Mouse (Mus musculus): ENCODE measurements around the gene Pdlim5. TPM values are rescaled to one million over a fixed set of nuclear protein-coding genes. Genes with fewer than 3 reads are reported as not detected.

Gene Pdlim5
- polyA plus RNA-seq, 1 experiment from 2014 or later: 51.4 TPM

DNA sequence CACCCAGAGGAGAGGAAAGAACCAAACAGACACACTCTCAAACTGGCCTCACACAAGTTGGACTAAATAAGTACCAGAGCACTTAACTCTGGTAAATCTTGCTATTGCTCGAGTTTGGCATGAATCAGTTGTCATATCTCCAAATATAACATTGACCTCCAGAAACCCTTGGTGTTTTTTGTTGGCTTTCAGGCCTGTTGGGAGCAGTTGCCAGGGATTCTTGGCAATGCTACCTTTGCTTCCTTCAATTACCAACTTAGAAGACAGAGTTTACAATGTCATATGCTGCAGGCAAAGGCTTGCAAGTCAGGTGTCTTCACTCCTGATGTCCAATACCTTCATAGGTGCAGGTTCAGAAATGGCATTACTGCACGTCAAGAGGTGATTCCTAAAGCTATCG, 26.0 kb upstream of the Pdlim5 start:
- no peak for ATAC-seq (ENCODE audit: low FRiP score, low TSS enrichment)
- WGBS: 93% methylated on average over 3 of the region's 3 CpGs

DNA sequence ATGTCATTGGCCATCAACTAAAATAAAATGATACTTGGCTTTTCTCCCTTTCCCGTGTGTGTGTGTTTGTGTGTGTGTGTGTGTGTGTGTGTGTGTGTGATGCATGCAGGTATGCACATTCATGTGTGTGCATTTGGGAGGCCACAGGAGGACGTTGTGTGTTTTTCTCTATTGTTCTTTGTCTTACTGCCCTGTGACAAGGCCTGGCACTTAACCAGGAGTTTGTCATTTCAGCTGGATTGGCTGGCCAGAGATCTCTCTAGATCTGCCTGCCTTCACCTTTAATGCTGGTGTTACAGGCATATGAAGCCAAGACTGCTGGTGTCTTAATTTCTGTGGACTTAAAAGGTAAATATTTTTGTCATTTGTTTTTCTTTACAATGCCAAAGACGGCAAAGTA, 22.5 kb upstream of the Pdlim5 start:
- Histone ChIP-seq H3K4me3 (ENCODE audit: low read length) (no peak overlapping the region), H3K27me3 (ENCODE audit: control insufficient read depth, insufficient read depth, low read length) (no peaks in the 10 kb centered on the region), H3K4me2 (replicated peaks; ENCODE audit: low read depth, low read length) (no peak overlapping the region), H3K9ac (ENCODE audit: low read depth, low read length) (no peak overlapping the region), H3K27ac (ENCODE audit: low read depth, low read length) (no peak overlapping the region), H3K4me1 (ENCODE audit: control insufficient read depth, insufficient read depth, low read length) (no peaks in the 10 kb centered on the region; the same call in 1 of the 2 replicates), H3K36me3 (ENCODE audit: control insufficient read depth, insufficient read depth, low read length) (no peaks in the 10 kb centered on the region), H3K9me3 (ENCODE audit: control insufficient read depth, low read length) (no peaks in the 10 kb centered on the region)
- 65% methylated on average over 3 of the region's 3 CpGs for WGBS
- ATAC-seq (ENCODE audit: low FRiP score, low TSS enrichment): no peak

More for the DNA sequence above, 26.0 kb upstream of the Pdlim5 start:
- no peaks in the 10 kb centered on the region for H3K9me3 ChIP-seq (ENCODE audit: control insufficient read depth, low read length)
- H3K4me2 ChIP-seq (replicated peaks; ENCODE audit: low read depth, low read length): no peak overlapping the region
- no peak overlapping the region for H3K4me3 ChIP-seq (ENCODE audit: low read length)
- H3K27ac ChIP-seq (ENCODE audit: low read depth, low read length): no peak overlapping the region
- peaks cover 11% of the 10 kb centered on the region for H3K4me1 ChIP-seq (ENCODE audit: control insufficient read depth, insufficient read depth, low read length)
- H3K36me3 ChIP-seq (ENCODE audit: control insufficient read depth, insufficient read depth, low read length): no peaks in the 10 kb centered on the region
- no peak overlapping the region for H3K9ac ChIP-seq (ENCODE audit: low read depth, low read length)
- no peaks in the 10 kb centered on the region for H3K27me3 ChIP-seq (ENCODE audit: control insufficient read depth, insufficient read depth, low read length)

DNA sequence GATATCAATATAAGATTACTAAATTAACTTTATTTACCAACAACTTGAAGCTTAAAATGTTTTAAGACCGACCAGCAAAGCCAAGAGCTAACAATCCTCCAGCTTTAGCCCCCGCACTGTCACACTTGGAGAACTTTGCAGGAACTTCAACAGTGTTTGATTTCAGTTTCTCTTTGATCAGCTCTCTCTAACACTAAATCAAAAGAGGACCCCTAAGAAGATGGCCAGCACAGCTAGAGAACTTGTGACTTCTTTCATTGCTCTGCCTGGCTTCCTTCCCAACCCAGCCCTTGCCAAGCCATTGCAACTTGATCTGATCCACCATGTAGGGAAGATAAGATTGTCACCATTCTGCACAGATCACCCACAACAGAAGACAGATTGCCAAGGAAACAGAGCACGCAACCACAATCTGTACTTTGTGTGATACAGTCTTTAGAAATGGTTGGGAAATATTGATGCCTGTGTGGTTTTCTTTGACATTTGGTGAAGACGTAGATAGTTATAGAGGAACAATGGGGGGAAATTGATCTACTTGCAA, 17.9 kb upstream of the Pdlim5 start:
- WGBS: 55% methylated on average over 4 of the region's 4 CpGs
- ATAC-seq (ENCODE audit: low FRiP score, low TSS enrichment): peak; percentile 81
- H3K27me3 ChIP-seq (ENCODE audit: control insufficient read depth, insufficient read depth, low read length): no peaks in the 10 kb centered on the region
- H3K27ac ChIP-seq (ENCODE audit: low read depth, low read length): no peak overlapping the region
- H3K4me2 ChIP-seq (replicated peaks; ENCODE audit: low read depth, low read length): no peak overlapping the region
- H3K9ac ChIP-seq (ENCODE audit: low read depth, low read length): no peak overlapping the region
- H3K4me1 ChIP-seq (ENCODE audit: control insufficient read depth, insufficient read depth, low read length): no peaks in the 10 kb centered on the region
- no peaks in the 10 kb centered on the region for H3K9me3 ChIP-seq (ENCODE audit: control insufficient read depth, low read length)
- no peaks in the 10 kb centered on the region for H3K36me3 ChIP-seq (ENCODE audit: control insufficient read depth, insufficient read depth, low read length)
- no peak overlapping the region for H3K4me3 ChIP-seq (ENCODE audit: low read length)

DNA sequence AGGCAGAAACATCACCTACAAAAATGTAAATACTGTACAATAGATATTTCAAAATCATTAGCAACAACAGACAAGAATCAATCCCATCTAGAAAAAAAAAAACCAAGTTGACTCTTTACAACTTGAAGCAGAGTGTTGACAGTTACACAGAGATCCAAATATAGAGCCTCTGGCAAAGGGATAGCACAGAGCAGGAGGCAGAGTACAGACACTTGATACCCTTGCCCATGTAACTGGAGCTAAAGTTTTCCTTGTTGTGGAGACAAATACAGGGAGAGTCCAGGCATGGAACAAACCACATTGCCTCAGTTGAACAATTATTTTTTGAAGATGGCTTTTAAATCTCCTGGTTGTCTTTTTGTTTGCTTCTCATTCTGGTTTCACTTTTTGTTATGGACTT, 15.4 kb upstream of the Pdlim5 start:
- Histone ChIP-seq H3K36me3 (ENCODE audit: control insufficient read depth, insufficient read depth, low read length) (no peaks in the 10 kb centered on the region), H3K4me3 (ENCODE audit: low read length) (no peak overlapping the region), H3K4me2 (replicated peaks; ENCODE audit: low read depth, low read length) (no peak overlapping the region), H3K27me3 (ENCODE audit: control insufficient read depth, insufficient read depth, low read length) (no peaks in the 10 kb centered on the region), H3K9me3 (ENCODE audit: control insufficient read depth, low read length) (no peaks in the 10 kb centered on the region), H3K9ac (ENCODE audit: low read depth, low read length) (no peak overlapping the region), H3K27ac (ENCODE audit: low read depth, low read length) (no peak overlapping the region), H3K4me1 (ENCODE audit: control insufficient read depth, insufficient read depth, low read length) (no peaks in the 10 kb centered on the region)
- no peak for ATAC-seq (ENCODE audit: low FRiP score, low TSS enrichment)

DNA sequence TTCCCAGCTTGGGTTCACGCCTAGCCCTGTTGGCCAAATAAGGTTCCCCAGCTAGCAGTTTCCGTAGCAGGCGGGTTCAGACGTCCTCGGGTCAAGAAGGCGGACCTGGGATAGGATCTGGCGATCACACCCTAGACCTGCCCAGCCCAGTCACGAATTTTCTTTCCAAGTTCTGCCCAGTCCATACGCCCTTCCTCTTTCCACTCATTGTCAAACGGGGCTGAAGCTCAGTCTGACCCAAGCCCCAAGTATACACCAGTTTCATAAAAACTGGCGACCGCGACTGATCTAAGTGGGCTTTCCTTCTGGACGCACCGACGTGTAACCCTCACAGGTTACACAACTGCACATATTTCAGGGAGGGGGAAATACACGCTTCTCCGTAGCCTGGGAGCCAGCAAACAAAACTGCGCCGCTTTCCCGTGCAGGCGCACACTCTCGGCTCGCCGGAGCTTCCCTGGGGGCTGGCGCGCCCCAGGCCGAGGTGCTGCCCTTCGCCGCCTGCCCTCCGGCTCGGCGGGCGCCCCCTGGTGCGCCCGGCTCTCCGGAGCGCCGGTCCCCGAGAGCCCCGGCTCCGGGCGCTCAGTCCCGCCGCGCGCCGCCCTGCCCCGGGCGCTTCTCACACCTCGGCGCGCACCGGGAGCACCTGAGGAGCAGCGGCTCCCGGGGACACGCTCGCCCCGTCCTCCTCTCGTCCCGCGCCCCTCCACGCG, 544 bp downstream of the Pdlim5 start:
- Histone ChIP-seq H3K27me3 (ENCODE audit: control insufficient read depth, insufficient read depth, low read length) (no peaks in the 10 kb centered on the region), H3K4me2 (replicated peaks; ENCODE audit: low read depth, low read length) (peak overlapping the region; percentile 67), H3K9ac (ENCODE audit: low read depth, low read length) (peak overlapping the region; percentile 84), H3K36me3 (ENCODE audit: control insufficient read depth, insufficient read depth, low read length) (peaks cover 5% of the 10 kb centered on the region; the same call in 1 of the 2 replicates), H3K4me3 (ENCODE audit: low read length) (peak overlapping the region; percentile 79), H3K9me3 (ENCODE audit: control insufficient read depth, low read length) (no peaks in the 10 kb centered on the region), H3K27ac (ENCODE audit: low read depth, low read length) (peak overlapping the region; percentile 80), H3K4me1 (ENCODE audit: control insufficient read depth, insufficient read depth, low read length) (0 out of 2 replicates have a peak, but pooled peaks cover 4% of the 10 kb centered on the region)
- ATAC-seq (ENCODE audit: low FRiP score, low TSS enrichment): peak; percentile 74
- WGBS: 0% methylated on average over 61 of the region's 64 CpGs

DNA sequence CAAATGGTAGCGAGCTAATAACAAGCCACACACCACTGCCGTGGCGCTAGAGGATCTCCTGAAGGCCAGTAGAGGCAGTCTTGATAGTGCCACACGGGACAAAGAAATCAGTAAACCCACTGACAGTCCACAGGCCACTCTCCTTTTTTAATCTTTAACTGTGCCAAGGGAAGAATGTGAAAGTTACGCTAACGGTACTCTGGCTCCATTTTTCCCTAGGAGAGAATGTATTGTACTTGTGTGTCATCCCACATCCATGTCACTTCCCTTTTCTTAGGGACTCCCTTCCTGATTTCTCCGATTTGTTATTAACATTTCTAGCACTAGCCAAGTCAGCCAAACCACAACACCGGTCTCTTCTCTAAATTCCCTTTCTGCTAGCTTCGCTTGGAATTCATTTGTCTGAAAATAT, 1.5 kb downstream of the Pdlim5 start:
- Histone ChIP-seq H3K27me3 (ENCODE audit: control insufficient read depth, insufficient read depth, low read length) (no peaks in the 10 kb centered on the region), H3K4me3 (ENCODE audit: low read length) (peak overlapping the region; percentile 79), H3K4me2 (replicated peaks; ENCODE audit: low read depth, low read length) (peak overlapping the region; percentile 67), H3K27ac (ENCODE audit: low read depth, low read length) (no peak overlapping the region), H3K36me3 (ENCODE audit: control insufficient read depth, insufficient read depth, low read length) (peaks cover 5% of the 10 kb centered on the region; the same call in 1 of the 2 replicates), H3K9me3 (ENCODE audit: control insufficient read depth, low read length) (no peaks in the 10 kb centered on the region), H3K9ac (ENCODE audit: low read depth, low read length) (no peak overlapping the region; the same call in 1 of the 2 replicates), H3K4me1 (ENCODE audit: control insufficient read depth, insufficient read depth, low read length) (0 out of 2 replicates have a peak, but pooled peaks cover 4% of the 10 kb centered on the region)
- WGBS: 23% methylated on average over 9 of the region's 9 CpGs
- no peak for ATAC-seq (ENCODE audit: low FRiP score, low TSS enrichment)

DNA sequence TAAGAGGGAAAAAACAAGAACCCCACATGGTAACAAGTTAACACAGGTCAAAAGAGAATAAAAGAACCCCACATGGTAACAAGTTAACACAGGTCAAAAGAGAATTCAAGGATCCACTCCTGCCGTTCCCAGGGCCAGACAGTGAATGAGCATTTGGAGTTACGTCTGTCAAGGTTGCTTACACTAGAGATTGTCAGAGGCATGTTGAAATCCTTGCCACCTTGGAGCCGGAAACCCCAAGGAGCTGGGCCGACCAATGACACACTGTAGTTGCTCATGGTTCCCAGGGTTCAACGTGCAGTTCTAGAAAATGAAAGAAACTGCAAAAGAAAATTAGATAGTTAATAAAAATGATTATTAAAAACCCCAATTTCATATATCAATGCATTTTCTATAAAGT, 4.0 kb downstream of the Pdlim5 start:
- Histone ChIP-seq H3K9me3 (ENCODE audit: control insufficient read depth, low read length) (no peaks in the 10 kb centered on the region), H3K9ac (ENCODE audit: low read depth, low read length) (no peak overlapping the region), H3K27me3 (ENCODE audit: control insufficient read depth, insufficient read depth, low read length) (no peaks in the 10 kb centered on the region), H3K4me3 (ENCODE audit: low read length) (no peak overlapping the region), H3K36me3 (ENCODE audit: control insufficient read depth, insufficient read depth, low read length) (peaks cover 5% of the 10 kb centered on the region; the same call in 1 of the 2 replicates), H3K4me2 (replicated peaks; ENCODE audit: low read depth, low read length) (no peak overlapping the region), H3K27ac (ENCODE audit: low read depth, low read length) (no peak overlapping the region), H3K4me1 (ENCODE audit: control insufficient read depth, insufficient read depth, low read length) (0 out of 2 replicates have a peak, but pooled peaks cover 4% of the 10 kb centered on the region)
- WGBS: 79% methylated on average over 5 of the region's 5 CpGs
- ATAC-seq (ENCODE audit: low FRiP score, low TSS enrichment): no peak

DNA sequence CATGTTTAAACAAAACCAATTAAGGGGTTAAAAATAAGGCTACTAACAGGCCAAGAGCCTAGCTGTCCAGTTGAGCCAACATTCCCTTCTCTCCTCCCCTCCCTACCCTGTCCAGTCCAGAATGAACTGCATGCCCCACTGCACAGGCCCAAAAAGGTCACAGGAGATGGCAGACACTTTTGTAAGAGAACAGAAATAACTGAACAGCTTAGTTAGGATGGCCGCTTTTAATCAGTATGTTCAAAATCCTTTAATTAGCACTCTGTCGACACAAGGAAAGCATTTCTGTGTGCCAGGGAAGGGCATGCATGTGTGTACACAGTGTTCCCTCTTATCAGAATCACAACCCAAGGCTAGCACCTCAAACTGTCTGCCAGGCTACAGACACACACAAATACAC, 5.2 kb downstream of the Pdlim5 start:
- Histone ChIP-seq H3K9ac (ENCODE audit: low read depth, low read length) (no peak overlapping the region), H3K27ac (ENCODE audit: low read depth, low read length) (no peak overlapping the region), H3K9me3 (ENCODE audit: control insufficient read depth, low read length) (no peaks in the 10 kb centered on the region), H3K4me2 (replicated peaks; ENCODE audit: low read depth, low read length) (no peak overlapping the region), H3K36me3 (ENCODE audit: control insufficient read depth, insufficient read depth, low read length) (peaks cover 5% of the 10 kb centered on the region; the same call in 1 of the 2 replicates), H3K4me3 (ENCODE audit: low read length) (no peak overlapping the region), H3K4me1 (ENCODE audit: control insufficient read depth, insufficient read depth, low read length) (0 out of 2 replicates have a peak, but pooled peaks cover 4% of the 10 kb centered on the region), H3K27me3 (ENCODE audit: control insufficient read depth, insufficient read depth, low read length) (no peaks in the 10 kb centered on the region)
- ATAC-seq (ENCODE audit: low FRiP score, low TSS enrichment): peak; percentile 66; the same call in 1 of the 2 replicates
- 47% methylated on average over 2 of the region's 2 CpGs for WGBS

DNA sequence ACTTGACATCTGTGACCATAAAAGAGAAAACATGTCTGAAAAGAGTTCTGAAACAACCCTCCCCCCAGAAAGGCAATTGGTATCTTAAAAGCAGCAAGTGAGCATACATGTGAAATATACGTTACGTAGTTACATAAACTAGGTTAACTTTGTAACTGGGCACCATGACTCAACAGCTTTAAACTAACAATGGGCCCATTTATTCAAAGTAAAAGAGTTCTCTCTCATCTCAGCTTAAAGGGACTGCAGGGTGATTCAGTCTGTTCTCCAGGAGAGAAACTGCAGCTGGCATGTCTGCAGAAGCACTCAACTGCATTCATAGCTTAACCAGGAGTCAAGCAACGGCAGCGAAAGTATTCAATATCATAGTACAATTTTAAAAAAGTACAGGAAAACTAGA, 7.3 kb downstream of the Pdlim5 start:
- WGBS: 73% methylated on average over 4 of the region's 4 CpGs
- Histone ChIP-seq H3K4me1 (ENCODE audit: control insufficient read depth, insufficient read depth, low read length) (0 out of 2 replicates have a peak, but pooled peaks cover 4% of the 10 kb centered on the region), H3K36me3 (ENCODE audit: control insufficient read depth, insufficient read depth, low read length) (peaks cover 7% of the 10 kb centered on the region; the same call in 1 of the 2 replicates), H3K27ac (ENCODE audit: low read depth, low read length) (no peak overlapping the region), H3K4me2 (replicated peaks; ENCODE audit: low read depth, low read length) (no peak overlapping the region), H3K9me3 (ENCODE audit: control insufficient read depth, low read length) (no peaks in the 10 kb centered on the region), H3K27me3 (ENCODE audit: control insufficient read depth, insufficient read depth, low read length) (no peaks in the 10 kb centered on the region), H3K9ac (ENCODE audit: low read depth, low read length) (no peak overlapping the region), H3K4me3 (ENCODE audit: low read length) (no peak overlapping the region)
- ATAC-seq (ENCODE audit: low FRiP score, low TSS enrichment): no peak

Measured in kidney, embryonic 14.5 days (tissue).